Mouse (Mus musculus) stomach, postnatal 0 days (tissue): ENCODE measurements around the gene Osgep.

Source experiments
- CTCF ChIP-seq: IDR thresholded peaks from 2 replicates; pipeline ENCODE4 v1.5.1; 2016; ENCODE audit warnings: antibody characterized with exemption, low read depth, mild to moderate bottlenecking, moderate library complexity
- EP300 ChIP-seq: optimal IDR thresholded peaks from 2 replicates; pipeline ENCODE3; 2016; ENCODE audit warnings: antibody characterized with exemption

- TF ChIP-seq EP300 (no peak), CTCF (no peak)
Measured at GRCm38 (mm10) chr14:50868656-50869055, 56.0 kb downstream of the Osgep start.
